Mouse (Mus musculus): ENCODE measurements around the gene Proz.
"Not testable (repeated sequence)": the region's sequence is repeated elsewhere in the genome, so short reads cannot be mapped to it uniquely, and the experiment has no call there.

Gene Proz

DNA sequence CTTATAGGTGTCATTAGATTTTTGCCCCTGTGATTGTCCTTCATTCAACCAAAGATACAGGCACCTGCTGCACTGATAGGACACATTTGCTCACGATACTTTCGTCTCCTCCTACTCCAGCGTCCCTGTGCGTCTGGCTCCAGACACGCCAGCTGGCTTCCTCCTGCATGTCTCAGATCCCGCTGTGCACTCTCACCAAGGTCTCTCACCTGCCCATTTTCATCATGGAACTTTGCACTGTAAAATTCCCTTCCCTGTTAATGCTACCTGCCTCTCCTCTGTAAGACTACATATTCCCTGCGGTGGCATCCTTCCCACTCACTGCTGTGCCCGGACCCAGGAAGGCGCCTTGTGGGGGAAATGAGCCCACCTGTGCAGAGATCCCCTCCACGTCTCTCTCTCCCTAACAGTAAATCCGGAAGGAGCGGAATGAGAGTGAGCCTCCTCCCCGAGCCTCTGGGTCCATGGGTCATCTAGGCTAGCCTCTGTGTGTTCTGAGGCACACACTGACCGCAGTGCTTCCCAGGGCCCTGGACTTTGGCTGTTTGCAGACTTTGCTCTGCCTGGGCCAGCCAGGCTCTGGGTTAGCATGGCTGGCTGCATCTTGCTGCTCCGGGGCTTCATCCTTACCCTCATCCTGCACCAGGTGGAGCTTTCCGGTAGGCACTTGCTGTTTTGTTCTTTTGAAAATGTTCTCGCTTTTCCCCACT lies at the start of gene Proz:
TSS of gene Proz (plus strand) at position 474 of the 710 bp plus-strand sequence.
- no peak for DNase-seq (ENCODE audit: low spot score in 2 of 2)

DNA sequence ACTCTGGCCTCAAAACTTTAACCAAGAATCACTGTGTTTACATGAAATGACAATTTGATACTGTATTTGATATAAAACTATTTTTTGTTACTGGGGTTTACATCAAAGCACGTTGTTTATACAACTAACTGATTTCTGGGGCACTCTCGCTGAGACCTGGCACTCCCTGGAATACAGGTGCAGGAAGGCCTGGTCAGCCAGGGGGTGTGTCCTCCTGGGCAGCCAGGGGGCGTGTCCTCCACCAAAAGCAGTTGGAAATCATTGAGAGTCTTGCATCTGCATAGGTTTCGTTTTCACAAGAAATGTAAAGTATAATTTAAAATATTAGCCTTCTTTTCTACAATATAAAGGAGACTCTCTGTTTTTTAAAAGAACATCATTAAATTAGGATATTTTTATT lies 41.2 kb upstream of the Proz start:
- no peak for DNase-seq (ENCODE audit: low spot score in 2 of 2)

GRCm38 (mm10) chr8:13021830-13022229 lies 38.9 kb upstream of the Proz start:
- DNase-seq (ENCODE audit: low spot score in 2 of 2) = peak; percentile 47 to 50

DNA sequence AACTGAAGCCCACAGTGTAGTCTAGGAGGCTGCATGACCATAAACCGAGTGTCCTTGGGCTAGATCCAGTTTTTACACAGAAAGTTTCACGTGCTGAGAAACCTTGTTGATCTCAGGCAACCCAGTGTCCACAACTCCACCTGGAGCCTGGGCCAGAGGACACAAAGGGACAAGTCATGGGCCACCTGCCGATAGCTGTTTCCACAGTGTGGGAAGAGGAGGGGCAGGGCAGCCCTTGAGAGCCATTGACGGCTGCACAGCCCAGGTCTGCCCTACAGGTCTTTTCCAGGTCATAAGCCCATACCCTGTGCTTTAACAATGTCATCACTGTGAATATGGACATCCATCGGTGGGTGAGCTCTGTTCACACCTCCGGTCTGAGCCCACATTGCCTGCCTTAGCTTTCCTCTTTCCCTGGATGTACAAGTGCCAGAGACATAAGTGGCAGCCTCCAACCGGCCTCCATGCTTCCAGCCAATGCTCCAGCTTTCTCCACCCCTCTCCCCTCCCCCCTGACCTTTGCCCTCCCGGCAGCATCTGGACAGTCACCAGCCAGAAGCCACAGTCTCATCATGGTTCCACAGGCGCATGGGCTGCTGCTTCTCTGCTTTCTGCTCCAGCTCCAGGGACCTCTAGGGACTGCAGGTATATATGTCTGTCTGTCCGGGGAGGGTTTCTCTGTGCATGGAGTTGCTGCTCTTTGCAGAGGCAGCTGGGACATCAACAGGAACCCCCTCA lies 35.1 kb upstream of the Proz start, which contains the start of gene F7:
TSS of gene F7 (plus strand) at position 548 of the 738 bp plus-strand sequence.
- DNase-seq (ENCODE audit: low spot score in 2 of 2) = no peak

DNA sequence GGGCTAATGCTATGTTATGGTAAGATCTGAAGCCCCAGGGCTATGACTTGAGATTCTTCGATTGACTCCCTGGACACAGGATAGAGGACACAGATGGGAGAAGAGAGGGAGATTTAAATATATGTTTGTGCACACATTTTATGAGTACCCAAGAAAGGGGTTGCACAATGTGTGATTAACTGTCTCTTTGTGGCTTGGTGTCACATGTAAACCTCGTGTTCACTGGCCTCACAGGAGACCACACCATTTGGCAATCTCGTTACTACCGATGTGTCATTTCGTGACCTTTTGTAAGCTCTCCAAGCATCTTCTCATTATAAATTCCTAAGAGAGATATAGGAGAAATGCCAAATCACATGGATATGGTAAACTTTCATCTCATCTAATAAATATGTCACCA lies 33.1 kb upstream of the Proz start:
- DNase-seq (ENCODE audit: low spot score in 2 of 2) = no peak

DNA sequence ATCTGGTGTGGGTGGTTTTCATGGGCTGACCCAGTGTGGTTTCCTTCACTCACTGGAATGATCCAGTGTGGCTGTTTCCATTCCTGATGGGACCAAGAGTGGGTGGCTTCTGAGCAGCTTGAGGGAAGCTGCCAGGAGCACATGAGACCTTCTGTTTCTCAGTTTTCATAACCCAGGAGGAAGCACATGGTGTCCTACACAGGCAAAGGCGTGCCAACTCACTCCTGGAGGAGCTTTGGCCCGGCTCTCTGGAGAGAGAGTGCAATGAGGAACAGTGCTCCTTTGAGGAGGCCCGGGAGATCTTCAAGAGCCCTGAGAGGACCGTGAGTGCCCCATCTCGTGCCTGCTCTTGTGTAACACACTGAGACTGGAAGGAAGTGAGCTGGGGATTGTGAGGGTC lies 32.2 kb upstream of the Proz start:
- peak; percentile 60 to 72 for DNase-seq (ENCODE audit: low spot score in 2 of 2)

GRCm38 (mm10) chr8:13036346-13036812 lies 24.3 kb upstream of the Proz start:
- peak; percentile 41 to 50 for DNase-seq (ENCODE audit: low spot score in 2 of 2)

GRCm38 (mm10) chr8:13037015-13037414 lies 23.7 kb upstream of the Proz start, which contains the start of gene F10:
TSS of gene F10 (plus strand) at chr8:13037308.
- DNase-seq (ENCODE audit: low spot score in 2 of 2) = no peak

DNA sequence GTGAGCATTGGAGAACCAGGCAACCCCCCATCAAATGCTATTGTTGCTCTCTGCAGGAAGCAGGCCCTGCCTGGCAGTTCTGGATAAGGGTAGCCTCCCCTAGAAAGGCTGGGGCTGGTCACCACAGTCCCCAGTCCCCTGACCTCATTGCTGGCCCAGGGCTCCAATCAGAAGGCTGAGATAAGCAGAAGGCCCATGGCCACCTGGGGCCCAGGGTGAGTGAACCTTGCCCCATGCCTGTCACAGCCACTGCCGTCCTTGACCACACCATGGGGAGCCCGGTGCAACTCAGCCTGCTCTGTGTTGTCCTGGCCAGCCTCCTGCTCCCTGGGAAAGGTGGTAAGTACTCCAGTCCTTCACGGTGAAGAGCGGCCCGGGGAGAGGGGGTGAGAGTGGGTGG lies 23.1 kb upstream of the Proz start:
- no peak for DNase-seq (ENCODE audit: low spot score in 2 of 2)

- DNase-seq (ENCODE audit: low spot score in 2 of 2) = no peak
These were observed 21.7 kb upstream of the Proz start for GRCm38 (mm10) chr8:13039054-13039453.

- no peak for DNase-seq (ENCODE audit: low spot score in 2 of 2)
These were observed 19.3 kb upstream of the Proz start for GRCm38 (mm10) chr8:13041459-13041858.

- DNase-seq (ENCODE audit: low spot score in 2 of 2) = no peak
These were observed 13.1 kb upstream of the Proz start for GRCm38 (mm10) chr8:13047652-13048051.

DNA sequence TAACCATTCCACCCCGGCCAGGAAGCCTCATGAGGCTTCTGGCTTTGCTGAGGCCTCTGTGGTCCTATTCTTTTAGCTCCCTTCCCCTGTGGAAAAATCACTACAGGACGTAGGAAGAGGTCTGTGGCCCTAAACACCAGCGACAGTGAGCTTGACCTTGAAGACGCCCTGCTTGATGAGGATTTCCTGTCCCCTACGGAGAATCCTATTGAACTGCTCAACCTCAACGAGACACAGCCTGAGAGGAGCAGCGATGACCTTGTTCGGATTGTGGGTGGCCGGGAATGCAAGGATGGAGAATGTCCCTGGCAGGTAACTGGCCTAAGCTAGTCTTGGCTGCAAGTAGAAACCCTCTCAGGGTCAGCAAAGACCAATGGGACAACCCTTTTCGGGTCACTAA lies 10.2 kb upstream of the Proz start:
- no peak for DNase-seq (ENCODE audit: low spot score in 2 of 2)

DNA sequence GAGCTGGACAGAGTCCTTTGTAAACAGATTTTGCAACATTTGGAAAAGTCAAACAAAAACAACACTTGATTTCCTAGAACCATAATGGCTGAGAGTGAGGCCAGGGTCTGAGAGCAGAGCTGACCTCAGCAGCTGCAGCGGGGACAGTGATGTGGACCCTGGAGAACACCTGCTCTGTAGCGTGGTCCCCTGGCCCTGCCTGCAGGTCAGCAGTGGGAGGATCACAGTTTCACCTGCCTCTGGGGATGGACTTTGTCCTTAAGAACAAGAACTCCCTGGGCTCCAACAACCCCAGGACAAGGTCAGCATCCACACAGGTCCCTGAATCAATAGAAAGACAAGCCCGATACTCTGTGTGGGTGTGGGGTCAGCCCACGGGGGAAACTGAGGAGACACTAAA lies 3.4 kb upstream of the Proz start:
- no peak for DNase-seq (ENCODE audit: low spot score in 2 of 2)

DNA sequence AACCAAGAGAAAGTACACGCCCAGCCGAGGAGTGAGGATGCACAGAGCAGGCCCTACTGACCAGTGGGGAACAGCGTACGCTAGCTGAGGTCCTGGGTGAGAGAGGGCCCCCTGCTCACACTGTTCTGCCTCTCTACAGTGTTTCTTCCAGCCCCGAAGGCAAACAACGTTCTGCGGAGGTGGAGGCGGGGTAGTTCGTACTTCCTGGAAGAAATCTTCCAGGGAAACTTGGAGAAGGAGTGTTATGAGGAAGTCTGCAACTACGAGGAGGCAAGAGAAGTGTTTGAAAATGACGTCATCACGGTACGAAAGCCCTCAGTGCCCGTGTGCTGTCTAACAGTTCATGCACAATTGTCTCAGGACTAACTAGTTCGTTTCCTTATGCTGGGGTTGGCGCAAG lies 2.4 kb downstream of the Proz start:
- no peak for DNase-seq (ENCODE audit: low spot score in 2 of 2)

- no peak for DNase-seq (ENCODE audit: low spot score in 2 of 2)
These were observed 12.5 kb downstream of the Proz start for GRCm38 (mm10) chr8:13073255-13073654.

DNA sequence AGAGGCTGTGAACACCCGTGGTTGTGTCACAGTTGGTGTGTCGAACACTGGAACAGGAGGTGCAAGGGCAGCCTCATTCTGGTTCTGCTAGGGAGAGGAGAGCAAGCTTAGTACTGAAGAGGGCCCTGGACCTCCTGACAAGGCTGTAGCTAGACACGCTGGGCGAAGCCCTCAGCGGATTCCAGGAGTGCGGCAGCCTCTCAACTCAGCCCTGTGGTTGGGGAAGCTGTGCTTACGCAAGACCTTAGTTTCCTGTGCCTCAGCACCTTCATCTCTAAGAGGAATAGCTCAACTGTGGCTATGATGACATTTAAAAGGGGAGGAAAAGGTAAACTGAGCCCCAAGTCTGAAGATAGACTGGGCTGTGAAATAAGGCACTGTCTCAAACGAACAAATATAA lies 14.3 kb downstream of the Proz start:
- DNase-seq (ENCODE audit: low spot score in 2 of 2) = no peak

DNA sequence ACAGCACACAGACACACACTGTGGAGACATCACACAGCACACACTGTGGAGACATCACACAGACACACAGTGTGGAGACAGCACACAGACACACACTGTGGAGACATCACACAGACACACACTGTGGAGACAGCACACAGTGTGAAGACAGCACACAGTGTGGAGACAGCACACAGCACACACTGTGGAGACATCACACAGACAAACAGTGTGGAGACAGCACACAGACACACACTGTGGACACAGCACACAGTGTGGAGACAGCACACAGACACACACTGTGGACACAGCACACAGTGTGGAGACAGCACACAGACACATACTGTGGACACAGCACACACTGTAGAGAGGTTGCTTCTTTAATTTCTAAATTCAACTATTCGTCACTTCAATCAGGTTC lies 14.9 kb downstream of the Proz start:
- not testable (repeated sequence) for DNase-seq (ENCODE audit: low spot score in 2 of 2)

GRCm38 (mm10) chr8:13077542-13077941 lies 16.8 kb downstream of the Proz start:
- DNase-seq (ENCODE audit: low spot score in 2 of 2) = no peak

GRCm38 (mm10) chr8:13104691-13105086 lies 44.0 kb downstream of the Proz start:
- peak; percentile 89 to 94 for DNase-seq (ENCODE audit: low spot score in 2 of 2)

GRCm38 (mm10) chr8:13105087-13105881 lies 44.6 kb downstream of the Proz start, which contains the start of the genes Pcid2 and Cul4a:
TSS of gene Pcid2 (minus strand) at chr8:13105459.
TSS of gene Cul4a (plus strand) at chr8:13105621.
- DNase-seq (ENCODE audit: low spot score in 2 of 2) = peak; percentile 95 to 96
